Mouse (Mus musculus) liver, adult 2 months (tissue): Measurements from ENCODE around the gene Rhoj. TPM values are rescaled to one million over a fixed set of nuclear protein-coding genes. Genes with fewer than 3 reads are reported as not detected.

Source experiments
- DNase-seq: peaks from one replicate; pipeline ENCODE4 v3.0.0-alpha.2; 2011; ENCODE audit warnings: low read depth, low spot score; ENCODE audit errors: extremely low read depth
- H3K27ac ChIP-seq: fragments of 200-500 bp; replicated peaks from 2 replicates; pipeline ENCODE4 v1.5.1; 2012; ENCODE audit warnings: low read depth, mild to moderate bottlenecking, control low read depth, inconsistent platforms, low read length; ENCODE audit not compliant: insufficient read depth
- H3K27me3 ChIP-seq: fragments of 200-500 bp; 2 replicates; pipeline ENCODE4 v1.6.1; 2012; ENCODE audit warnings: mild to moderate bottlenecking, moderate library complexity, low read length, inconsistent platforms; ENCODE audit not compliant: control insufficient read depth, insufficient read depth
- H3K36me3 ChIP-seq: fragments of 200-500 bp; 2 replicates; pipeline ENCODE4 v1.6.1; 2012; ENCODE audit warnings: low read length, inconsistent platforms; ENCODE audit not compliant: control insufficient read depth, insufficient read depth
- H3K4me1 ChIP-seq: fragments of 200-500 bp; 2 replicates; pipeline ENCODE4 v1.6.1; 2011; ENCODE audit warnings: low read length; ENCODE audit not compliant: control insufficient read depth, insufficient read depth
- H3K4me3 ChIP-seq: fragments of 200-500 bp; 2 replicates; pipeline ENCODE4 v1.5.1; 2011; ENCODE audit warnings: low read depth, mild to moderate bottlenecking, control low read depth, low read length, moderate library complexity; ENCODE audit not compliant: insufficient read depth
- H3K79me2 ChIP-seq: fragments of 200-500 bp; 2 replicates; pipeline ENCODE4 v1.6.1; 2012; ENCODE audit warnings: inconsistent platforms, mild to moderate bottlenecking, low read length, moderate library complexity; ENCODE audit not compliant: control insufficient read depth, insufficient read depth
- H3K9ac ChIP-seq: fragments of 200-500 bp; 2 replicates; pipeline ENCODE4 v1.6.1; 2012; ENCODE audit warnings: low read depth, mild to moderate bottlenecking, control low read depth, inconsistent platforms, low read length
- CTCF ChIP-seq: fragments of 200-500 bp; IDR thresholded peaks from 2 replicates; pipeline ENCODE4 v1.5.1; 2011; ENCODE audit warnings: low read depth, low read length, control low read depth
- POLR2A ChIP-seq: fragments of 200-500 bp; IDR thresholded peaks from 2 replicates; pipeline ENCODE4 v1.6.1; 2011; ENCODE audit warnings: low read length, control low read depth; ENCODE audit not compliant: insufficient read depth; ENCODE audit errors: extremely low read depth
- WGBS: fragments of 180-500 bp; shearing (Covaris S2); methylation state at CpG from one replicate; pipeline ENCODE4 v1.1.7; 2018; 5-methylcytosine and 5-hydroxymethylcytosine counted together
- polyA plus RNA-seq: library from polyadenylated mRNA; depleted of rRNA; stranded (reverse); fragments of >200 nt; gene quantifications from 2 replicates; pipeline ENCODE4 v1.2.3, GENCODE M21; 2012
- total RNA-seq: library from RNA; depleted of rRNA; stranded (reverse); fragments of >200 nt; gene quantifications from 2 replicates; pipeline ENCODE4 v1.2.3, GENCODE M21; 2014

The Rhoj gene
- total and polyA plus RNA-seq, 2 experiments = 2.8 to 4.5 TPM

DNA sequence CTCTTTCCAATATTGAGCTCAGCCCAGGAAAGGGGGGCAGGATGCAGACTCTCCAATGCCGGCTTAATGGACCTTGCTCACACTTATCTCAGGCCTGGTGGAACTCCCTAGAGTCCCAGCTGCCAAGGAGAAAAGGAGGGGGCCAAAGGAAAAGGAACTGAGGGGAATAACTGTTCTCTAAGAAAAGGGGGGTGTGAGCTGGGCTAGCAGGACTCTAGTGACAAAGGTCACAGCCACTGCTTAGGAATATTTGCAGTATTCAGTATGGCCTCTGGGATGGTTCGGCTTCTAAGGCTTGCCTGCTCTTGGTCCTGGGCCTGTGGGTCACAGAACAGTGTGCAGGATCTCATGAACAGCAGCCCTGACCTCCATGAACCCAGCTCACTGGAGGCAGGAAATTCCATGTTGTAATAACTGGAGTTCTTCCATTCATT lies 61.3 kb downstream of the Rhoj start:
- Histone ChIP-seq H3K4me3 (no peak overlapping the region), H3K4me1 (no peaks in the 10 kb centered on the region; the same call in 1 of the 2 replicates), H3K27me3 (no peaks in the 10 kb centered on the region), H3K36me3 (no peaks in the 10 kb centered on the region), H3K79me2 (no peaks in the 10 kb centered on the region), H3K27ac (no peak overlapping the region), H3K9ac (no peak overlapping the region)
- WGBS = 55% methylated on average over 2 of the region's 2 CpGs
- peak; percentile 43 for DNase-seq
- TF ChIP-seq CTCF (no peak), POLR2A (no peak)

DNA sequence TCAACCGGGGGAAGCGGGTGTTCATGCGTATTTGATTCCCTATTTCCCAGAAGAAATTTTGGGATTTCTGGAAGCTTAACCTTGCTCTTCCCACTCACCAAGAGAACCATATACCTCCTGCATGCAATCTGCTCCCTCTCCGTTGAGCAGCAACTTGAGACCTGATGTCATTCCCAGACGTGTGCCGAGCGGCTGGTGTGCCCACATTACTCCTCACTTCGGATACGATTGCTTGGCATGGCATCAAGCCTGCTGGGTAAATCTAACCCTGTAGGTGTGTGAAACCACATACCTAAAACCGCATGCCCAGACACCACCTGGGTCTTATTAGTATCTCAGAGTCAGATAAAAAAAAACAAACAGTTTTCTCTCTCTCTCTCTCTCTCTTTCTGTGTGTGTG lies 66.3 kb downstream of the Rhoj start:
- no peaks in the 10 kb centered on the region for H3K4me1 ChIP-seq
- no peaks in the 10 kb centered on the region for H3K79me2 ChIP-seq
- H3K9ac ChIP-seq = no peak overlapping the region
- no peaks in the 10 kb centered on the region for H3K27me3 ChIP-seq
- 94% methylated on average over 10 of the region's 10 CpGs for WGBS
- no peaks in the 10 kb centered on the region for H3K36me3 ChIP-seq
- no peak for DNase-seq
- H3K4me3 ChIP-seq = no peak overlapping the region
- no peak overlapping the region for H3K27ac ChIP-seq
- TF ChIP-seq CTCF (no peak), POLR2A (no peak)

DNA sequence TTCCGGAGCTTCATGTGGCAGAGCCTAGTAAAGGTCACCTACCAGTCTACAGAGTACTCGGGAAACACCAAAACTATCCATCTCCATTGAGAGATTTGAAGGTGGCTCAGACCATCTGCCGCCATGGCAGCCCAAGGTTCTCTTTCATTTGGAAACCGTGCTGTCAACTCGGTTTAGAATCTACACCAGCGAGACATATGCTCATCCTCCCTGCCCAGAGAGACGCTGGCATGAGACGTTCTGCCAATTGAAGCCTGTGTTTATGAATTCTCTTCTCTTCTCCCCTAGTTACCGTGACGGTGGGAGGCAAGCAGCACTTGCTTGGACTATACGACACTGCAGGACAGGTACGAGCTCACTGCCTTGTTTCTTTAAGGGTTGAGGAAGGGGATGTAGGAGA lies 66.9 kb downstream of the Rhoj start:
- no peaks in the 10 kb centered on the region for H3K36me3 ChIP-seq
- no peak overlapping the region for H3K27ac ChIP-seq
- no peaks in the 10 kb centered on the region for H3K4me1 ChIP-seq
- no peaks in the 10 kb centered on the region for H3K27me3 ChIP-seq
- TF ChIP-seq CTCF (no peak), POLR2A (no peak)
- DNase-seq = no peak
- 90% methylated on average over 12 of the region's 12 CpGs for WGBS
- no peak overlapping the region for H3K9ac ChIP-seq
- no peak overlapping the region for H3K4me3 ChIP-seq
- no peaks in the 10 kb centered on the region for H3K79me2 ChIP-seq

DNA sequence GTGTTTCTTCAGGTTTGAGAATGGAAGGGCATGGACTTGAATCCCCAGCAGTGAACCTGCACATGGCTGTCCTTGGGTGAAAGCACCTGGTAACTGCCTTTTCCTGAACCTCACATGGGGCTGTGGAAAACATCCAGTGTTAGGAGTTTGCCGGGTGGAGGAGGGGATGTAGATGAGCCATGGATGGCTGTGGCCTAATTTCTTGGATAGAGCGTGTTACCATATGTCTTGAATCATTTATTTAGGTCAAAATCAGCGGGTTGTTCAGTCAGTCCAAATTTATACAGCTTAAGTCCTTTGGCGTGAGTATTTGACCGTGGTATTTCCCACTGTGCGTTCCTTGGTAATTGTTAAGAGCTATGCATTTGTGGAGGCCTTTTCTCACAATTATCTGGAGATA lies 68.0 kb downstream of the Rhoj start:
- Histone ChIP-seq H3K79me2 (no peaks in the 10 kb centered on the region), H3K27me3 (no peaks in the 10 kb centered on the region), H3K9ac (no peak overlapping the region), H3K36me3 (no peaks in the 10 kb centered on the region), H3K27ac (no peak overlapping the region), H3K4me3 (no peak overlapping the region), H3K4me1 (no peaks in the 10 kb centered on the region)
- TF ChIP-seq POLR2A (no peak), CTCF (no peak)
- DNase-seq = no peak
- WGBS = 90% methylated on average over 6 of the region's 6 CpGs

DNA sequence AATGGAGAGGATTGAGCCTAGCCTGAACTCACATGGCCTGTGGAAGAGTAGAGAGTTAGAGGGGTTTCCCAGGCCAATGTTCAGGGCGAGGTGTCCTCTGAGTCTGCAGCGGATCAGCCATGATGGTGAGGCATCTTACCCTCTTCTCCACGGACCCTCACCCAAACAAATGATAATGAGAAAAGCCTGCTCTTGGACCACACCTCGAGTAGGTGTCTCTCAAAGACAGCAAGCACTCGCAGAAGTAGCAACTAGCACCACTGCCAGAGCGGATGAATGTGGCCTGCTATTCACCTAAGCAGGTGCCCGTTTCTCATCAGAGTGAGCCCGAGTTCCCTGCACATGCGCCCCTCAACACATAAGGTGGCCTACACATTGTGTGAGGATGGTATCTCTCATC lies 78.6 kb downstream of the Rhoj start:
- Histone ChIP-seq H3K27ac (no peak overlapping the region), H3K9ac (no peak overlapping the region), H3K36me3 (no peaks in the 10 kb centered on the region), H3K79me2 (no peaks in the 10 kb centered on the region), H3K4me3 (no peak overlapping the region), H3K4me1 (no peaks in the 10 kb centered on the region), H3K27me3 (no peaks in the 10 kb centered on the region)
- WGBS = 85% methylated on average over 9 of the region's 9 CpGs
- TF ChIP-seq POLR2A (no peak), CTCF (no peak)
- DNase-seq = no peak

DNA sequence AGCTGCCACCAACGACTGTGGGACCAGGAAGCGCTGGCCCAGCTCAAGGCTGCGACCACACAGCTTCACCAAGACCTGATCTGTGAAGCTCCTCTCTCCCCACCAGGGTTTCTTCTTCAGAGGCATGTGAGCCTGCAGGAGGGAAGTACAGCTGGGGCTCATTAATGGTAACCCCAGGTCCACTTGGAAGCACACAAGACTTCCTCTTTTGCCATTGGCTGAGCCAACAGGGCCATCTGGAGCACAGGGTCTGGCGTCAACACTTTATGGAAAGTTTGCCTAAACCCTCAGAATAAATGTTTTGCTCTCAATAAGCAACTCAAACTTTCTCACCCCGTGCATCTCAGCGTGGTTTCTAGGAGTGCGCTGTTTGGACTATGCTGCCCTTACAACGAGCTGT lies 79.0 kb downstream of the Rhoj start:
- TF ChIP-seq CTCF = no peak
- TF ChIP-seq POLR2A = no peak
- Histone ChIP-seq H3K27me3 (no peaks in the 10 kb centered on the region), H3K27ac (no peak overlapping the region), H3K9ac (no peak overlapping the region), H3K4me1 (no peaks in the 10 kb centered on the region), H3K4me3 (no peak overlapping the region), H3K79me2 (no peaks in the 10 kb centered on the region), H3K36me3 (no peaks in the 10 kb centered on the region)
- 81% methylated on average over 8 of the region's 8 CpGs for WGBS
- DNase-seq = peak; percentile 15
